Mouse (Mus musculus) forebrain, embryonic 11.5 days (tissue): ENCODE data around the gene Rps27rt. TPM values are rescaled to one million over a fixed set of nuclear protein-coding genes. Genes with fewer than 3 reads are reported as not detected.
"Not testable (repeated sequence)": the region's sequence is repeated elsewhere in the genome, so short reads cannot be mapped to it uniquely, and the experiment has no call there.

Experiments used
- ATAC-seq: fragments of 200-750 bp; cut with Nextera tagmentation; replicated peaks from 2 replicates; pipeline ENCODE4 v1.8.0; 2017; ENCODE audit warnings: moderate TSS enrichment; ENCODE audit not compliant: low FRiP score
- DNase-seq: peaks from one replicate; pipeline ENCODE4 v3.0.0-alpha.2; 2017; ENCODE audit warnings: low spot score
- H3K27ac ChIP-seq: fragments of 300-500 bp; sonication (generic); 2 replicates; pipeline ENCODE4 v1.5.1; 2014; ENCODE audit warnings: low read depth, low read length
- H3K27me3 ChIP-seq: fragments of 300-500 bp; sonication (generic); 2 replicates; pipeline ENCODE4 v1.6.1; 2014; ENCODE audit warnings: mild to moderate bottlenecking, low read length, mixed read lengths; ENCODE audit not compliant: control insufficient read depth, insufficient read depth
- H3K36me3 ChIP-seq: fragments of 300-500 bp; sonication (generic); 2 replicates; pipeline ENCODE4 v1.6.1; 2014; ENCODE audit warnings: mild to moderate bottlenecking, low read length, moderate library complexity, mixed read lengths; ENCODE audit not compliant: control insufficient read depth, insufficient read depth
- H3K4me1 ChIP-seq: fragments of 300-500 bp; sonication (generic); replicated peaks from 2 replicates; pipeline ENCODE4 v1.6.1; 2014; ENCODE audit warnings: low read length, mixed read lengths; ENCODE audit not compliant: control insufficient read depth, insufficient read depth
- H3K4me2 ChIP-seq: fragments of 300-500 bp; sonication (generic); 2 replicates; pipeline ENCODE4 v1.6.1; 2014; ENCODE audit warnings: low read depth, mild to moderate bottlenecking, low read length, moderate library complexity, mixed read lengths; ENCODE audit not compliant: severe bottlenecking
- H3K4me3 ChIP-seq: fragments of 300-500 bp; sonication (generic); 2 replicates; pipeline ENCODE4 v1.5.1; 2014; ENCODE audit warnings: low read depth, low read length
- H3K9ac ChIP-seq: fragments of 300-500 bp; sonication (generic); 2 replicates; pipeline ENCODE4 v1.6.1; 2014; ENCODE audit warnings: low read length
- H3K9me3 ChIP-seq: fragments of 300-500 bp; sonication (generic); 2 replicates; pipeline ENCODE4 v1.6.1; 2016; ENCODE audit warnings: low read length, mixed read lengths; ENCODE audit not compliant: control insufficient read depth
- WGBS: fragments of 180-500 bp; shearing (Covaris S2); extraction: QIAGEN DNeasy Blood & Tissue Kit; methylation state at CpG from one replicate; pipeline ENCODE4 v1.1.7; 2014; 5-methylcytosine and 5-hydroxymethylcytosine counted together
- polyA plus RNA-seq: library from polyadenylated mRNA; unstranded; fragments of >200 nt; fragmentation: Nextera tagmentation; extraction: Ambion mirVana; gene quantifications from 2 replicates; pipeline ENCODE4 v1.2.1, GENCODE M21; 2014

Rps27rt gene
- polyA plus RNA-seq, result 318 and 355 TPM in 2 replicates

- Histone ChIP-seq H3K4me1 (peaks cover 3% of the 10 kb centered on the region; the same call in 1 of the 2 replicates), H3K9ac (no peak within 1 kb of the TSS), H3K4me3 (no peak within 1 kb of the TSS), H3K9me3 (no peaks in the 10 kb centered on the region), H3K4me2 (no peak within 1 kb of the TSS), H3K36me3 (no peaks in the 10 kb centered on the region), H3K27ac (no peak within 1 kb of the TSS), H3K27me3 (peaks cover 3% of the 10 kb centered on the region; the same call in 1 of the 2 replicates)
- DNase-seq (no peak), ATAC-seq (no peak)
- 95% methylated on average over 16 of the region's 16 CpGs for WGBS
Observed at GRCm38 (mm10) chr9:114982689-114983360, at the start of gene Rps27rt. Gene Rps27rt, minus strand, starts transcription at chr9:114982739.

DNA sequence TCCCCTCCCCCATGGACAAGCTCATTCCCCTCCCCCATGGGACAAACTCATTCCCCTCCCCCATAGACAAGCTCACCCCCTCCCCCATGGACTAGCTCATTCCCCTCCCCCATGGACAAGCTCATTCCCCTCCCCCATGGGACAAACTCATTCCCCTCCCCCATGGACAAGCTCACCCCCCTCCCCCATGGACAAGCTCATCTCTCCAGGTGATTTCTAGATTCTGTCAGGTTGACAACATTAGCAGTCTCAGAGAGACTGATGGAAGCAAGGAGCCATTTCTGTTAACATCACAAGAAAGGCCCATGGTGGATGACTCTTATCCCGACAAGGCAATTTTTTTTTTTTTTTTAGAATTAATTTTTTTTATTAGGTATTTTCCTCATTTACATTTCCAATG is 48.5 kb upstream of the Rps27rt start:
- not testable (repeated sequence) for H3K27ac ChIP-seq, H3K9ac ChIP-seq, H3K9me3 ChIP-seq, H3K36me3 ChIP-seq, ATAC-seq, H3K4me2 ChIP-seq, H3K4me3 ChIP-seq, H3K27me3 ChIP-seq, H3K4me1 ChIP-seq, DNase-seq
- whole genome bisulfite sequencing, result 94% methylated on average over 1 of the region's 1 CpGs

- DNase-seq (no peak), ATAC-seq (no peak)
- 35% methylated on average over 4 of the region's 4 CpGs for WGBS
- Histone ChIP-seq H3K27ac (no peak overlapping the region), H3K4me2 (no peak overlapping the region), H3K36me3 (no peaks in the 10 kb centered on the region), H3K9ac (no peak overlapping the region), H3K27me3 (peaks cover 6% of the 10 kb centered on the region; the same call in 1 of the 2 replicates), H3K4me3 (no peak overlapping the region), H3K9me3 (no peaks in the 10 kb centered on the region), H3K4me1 (0 out of 2 replicates have a peak, but pooled peaks cover 6% of the 10 kb centered on the region)
Observed at GRCm38 (mm10) chr9:115030581-115030980, 48.0 kb upstream of the Rps27rt start.

GRCm38 (mm10) chr9:115029307-115029706 is 46.8 kb upstream of the Rps27rt start:
- 4% methylated on average over 3 of the region's 3 CpGs for WGBS
- Histone ChIP-seq H3K27me3 (peaks cover 6% of the 10 kb centered on the region; the same call in 1 of the 2 replicates), H3K9ac (no peak overlapping the region), H3K36me3 (no peaks in the 10 kb centered on the region), H3K4me3 (no peak overlapping the region), H3K9me3 (no peaks in the 10 kb centered on the region), H3K4me1 (0 out of 2 replicates have a peak, but pooled peaks cover 6% of the 10 kb centered on the region), H3K27ac (no peak overlapping the region), H3K4me2 (no peak overlapping the region)
- DNase-seq (peak; percentile 80), ATAC-seq (peak; percentile 80)

DNA sequence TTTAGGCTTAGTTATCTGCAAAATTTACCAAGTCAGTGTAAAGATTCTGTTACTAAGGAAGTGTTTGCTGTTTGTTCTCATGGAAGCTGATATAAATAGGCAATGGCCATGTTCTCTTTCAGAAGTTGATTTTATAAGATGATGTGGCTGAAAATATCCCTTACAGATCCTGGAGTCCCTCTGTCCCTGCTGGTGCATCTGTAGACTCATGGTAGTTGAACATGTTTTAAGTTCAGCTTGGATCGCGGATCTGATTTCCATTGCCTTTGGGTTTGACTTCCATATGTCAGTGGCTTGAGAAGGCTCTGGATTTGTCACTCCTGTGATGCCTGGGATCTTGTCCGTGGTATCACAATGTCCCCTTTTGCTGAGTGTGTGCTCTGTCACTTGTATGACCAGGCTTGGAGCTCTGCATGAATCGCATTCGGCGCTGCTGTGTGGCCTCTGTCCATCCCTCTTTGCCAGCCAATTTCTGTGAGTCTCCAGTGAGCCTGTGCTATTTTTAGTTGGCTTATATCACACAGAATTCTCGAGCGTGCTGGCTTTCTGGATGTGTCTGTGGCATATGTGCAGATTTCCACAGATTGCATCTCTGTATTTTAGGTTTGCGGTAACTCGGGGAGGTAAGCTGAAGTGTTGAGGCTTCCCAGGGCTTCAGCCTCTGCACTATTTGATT is 41.3 kb upstream of the Rps27rt start:
- DNase-seq, result no peak
- no peaks in the 10 kb centered on the region for H3K9me3 ChIP-seq
- ATAC-seq, result no peak
- H3K4me1 ChIP-seq, result no peaks in the 10 kb centered on the region
- no peak overlapping the region for H3K27ac ChIP-seq
- no peaks in the 10 kb centered on the region for H3K36me3 ChIP-seq
- WGBS, result 95% methylated on average over 10 of the region's 10 CpGs
- H3K27me3 ChIP-seq, result no peaks in the 10 kb centered on the region
- no peak overlapping the region for H3K9ac ChIP-seq
- H3K4me3 ChIP-seq, result no peak overlapping the region
- H3K4me2 ChIP-seq, result no peak overlapping the region

- no peak for DNase-seq
- Histone ChIP-seq H3K36me3 (no peaks in the 10 kb centered on the region), H3K4me3 (no peak overlapping the region), H3K27ac (no peak overlapping the region), H3K4me2 (no peak overlapping the region), H3K4me1 (no peaks in the 10 kb centered on the region), H3K27me3 (no peaks in the 10 kb centered on the region), H3K9me3 (no peaks in the 10 kb centered on the region), H3K9ac (no peak overlapping the region)
- no peak for ATAC-seq
- 78% methylated on average over 3 of the region's 3 CpGs for WGBS
Observed at GRCm38 (mm10) chr9:115023137-115023536, 40.6 kb upstream of the Rps27rt start.

DNA sequence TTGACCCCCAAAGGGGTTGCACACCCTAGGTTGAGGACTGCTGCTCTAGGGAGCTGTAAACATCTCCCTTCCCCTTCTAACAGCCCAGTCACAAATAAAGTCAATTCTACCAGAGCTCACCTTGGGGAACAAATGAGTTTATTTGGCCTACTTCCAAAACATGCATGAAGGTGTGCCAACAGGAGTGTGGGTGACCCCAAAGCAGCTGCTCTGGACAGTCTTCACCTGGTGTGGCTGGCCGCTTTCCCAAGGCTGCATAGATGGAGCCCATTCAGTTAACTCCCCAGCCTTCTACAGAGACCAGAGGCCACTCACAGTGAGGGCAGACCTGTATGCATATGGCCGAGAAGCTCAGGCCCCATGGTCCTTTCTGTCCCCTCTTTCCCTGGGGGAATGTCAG is 38.9 kb upstream of the Rps27rt start:
- DNase-seq (no peak), ATAC-seq (no peak)
- Histone ChIP-seq H3K9ac (no peak overlapping the region), H3K27ac (no peak overlapping the region), H3K4me1 (no peaks in the 10 kb centered on the region), H3K4me2 (no peak overlapping the region), H3K4me3 (no peak overlapping the region), H3K9me3 (no peaks in the 10 kb centered on the region), H3K27me3 (no peaks in the 10 kb centered on the region), H3K36me3 (no peaks in the 10 kb centered on the region)
- WGBS, result 93% methylated on average over 2 of the region's 2 CpGs

GRCm38 (mm10) chr9:115020141-115020540 is 37.6 kb upstream of the Rps27rt start:
- ATAC-seq, result no peak
- Histone ChIP-seq H3K27ac (no peak overlapping the region), H3K9ac (no peak overlapping the region), H3K4me1 (no peaks in the 10 kb centered on the region), H3K4me2 (no peak overlapping the region), H3K27me3 (no peaks in the 10 kb centered on the region), H3K36me3 (no peaks in the 10 kb centered on the region), H3K9me3 (no peaks in the 10 kb centered on the region; the same call in 1 of the 2 replicates), H3K4me3 (no peak overlapping the region)
- DNase-seq, result no peak
- WGBS, result 95% methylated on average over 7 of the region's 7 CpGs
